Mouse (Mus musculus): ENCODE results near the gene Gm20661. TPM values are rescaled to one million over a fixed set of nuclear protein-coding genes. Genes with fewer than 3 reads are reported as not detected.

Gm20661 gene
- total and polyA plus RNA-seq, 2 experiments from 2014 or later: 0.33 to 0.55 TPM

DNA sequence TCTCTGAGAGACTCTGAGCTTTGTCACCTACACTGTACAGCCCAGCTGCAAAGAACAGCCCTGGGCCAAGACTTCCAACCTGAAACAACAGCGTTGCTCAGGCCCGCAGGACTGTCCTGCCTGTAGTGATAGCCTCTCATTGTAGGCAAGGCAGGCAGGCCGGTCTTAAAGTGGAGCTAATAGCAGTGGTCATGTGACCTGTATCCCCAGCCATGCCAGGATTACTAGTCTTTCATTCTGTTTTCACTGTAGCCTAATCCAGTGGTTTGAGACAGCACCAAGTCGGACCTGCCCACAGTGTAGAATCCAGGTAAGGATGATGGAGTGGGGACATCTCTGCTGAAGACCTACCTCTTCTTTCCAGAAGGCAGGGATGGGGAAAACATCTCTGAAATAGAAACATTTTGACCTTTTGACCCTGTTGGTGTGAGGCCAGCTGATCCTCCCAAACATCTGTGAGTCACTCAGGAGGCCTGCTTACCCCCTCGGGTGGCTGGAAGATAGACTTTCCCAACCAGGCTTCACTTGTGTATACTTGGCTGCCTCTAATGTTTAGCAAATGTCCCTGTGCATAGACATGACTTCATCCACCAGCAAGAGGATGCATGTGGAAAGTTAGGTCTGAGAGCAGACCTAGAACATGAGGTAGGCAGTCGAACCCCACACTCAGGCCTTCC is 27.1 kb upstream of the Gm20661 start:
- H3K36me3 ChIP-seq (ENCODE audit: insufficient read depth, low read length): no peaks in the 10 kb centered on the region; the same call in 1 of the 2 replicates
- H3K27ac ChIP-seq (ENCODE audit: low read depth, low read length): no peak overlapping the region
- no peak for TF ChIP-seq CTCF (IDR thresholded peaks at IDR 0.05)
- no peak overlapping the region for H3K4me2 ChIP-seq (ENCODE audit: low read depth, low read length, poor library complexity, severe bottlenecking)
- H3K4me1 ChIP-seq (ENCODE audit: insufficient read depth, low read length): 0 out of 2 replicates have a peak, but pooled peaks cover 7% of the 10 kb centered on the region
- H3K4me3 ChIP-seq (ENCODE audit: low read depth, low read length): no peak overlapping the region
- ATAC-seq (ENCODE audit: low FRiP score) (no peak), DNase-seq (ENCODE audit: low spot score) (no peak)
- no peak overlapping the region for H3K9ac ChIP-seq (replicated peaks; ENCODE audit: low read length, poor library complexity, severe bottlenecking)
- no peaks in the 10 kb centered on the region for H3K27me3 ChIP-seq (ENCODE audit: insufficient read depth, low read length)
- 82% methylated on average over 6 of the region's 6 CpGs for WGBS
- H3K9me3 ChIP-seq (ENCODE audit: low read length): no peaks in the 10 kb centered on the region

DNA sequence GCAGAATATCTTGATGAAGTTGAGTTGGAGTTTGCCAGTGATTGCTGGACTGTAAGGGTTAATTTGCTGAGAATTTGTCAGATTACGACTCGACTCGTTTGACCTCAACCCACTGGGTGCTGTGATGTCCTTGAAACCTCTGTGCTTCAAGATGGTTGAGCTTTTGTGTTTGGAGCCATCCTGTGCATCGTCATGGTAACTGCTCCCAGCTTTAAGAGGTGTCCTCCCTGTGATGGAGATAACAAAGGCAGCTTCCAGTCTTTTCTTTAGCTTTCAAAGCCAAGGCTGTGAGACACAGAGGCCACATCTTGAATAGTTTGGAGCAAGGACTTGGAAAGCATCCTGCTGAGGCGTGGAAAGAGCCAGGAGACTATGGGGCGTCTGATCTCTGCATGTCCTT is 25.7 kb upstream of the Gm20661 start:
- TF ChIP-seq CTCF (IDR thresholded peaks at IDR 0.05): no peak
- Histone ChIP-seq H3K4me1 (ENCODE audit: insufficient read depth, low read length) (peaks cover 16% of the 10 kb centered on the region), H3K4me2 (ENCODE audit: low read depth, low read length, poor library complexity, severe bottlenecking) (no peak overlapping the region), H3K27me3 (ENCODE audit: insufficient read depth, low read length) (no peaks in the 10 kb centered on the region), H3K4me3 (ENCODE audit: low read depth, low read length) (no peak overlapping the region), H3K9ac (replicated peaks; ENCODE audit: low read length, poor library complexity, severe bottlenecking) (no peak overlapping the region), H3K36me3 (ENCODE audit: insufficient read depth, low read length) (no peaks in the 10 kb centered on the region; the same call in 1 of the 2 replicates), H3K27ac (ENCODE audit: low read depth, low read length) (peak overlapping the region; percentile 38; the same call in 1 of the 2 replicates), H3K9me3 (ENCODE audit: low read length) (no peaks in the 10 kb centered on the region)
- 16% methylated on average over 6 of the region's 6 CpGs for WGBS
- no peak for DNase-seq (ENCODE audit: low spot score)
- no peak for ATAC-seq (ENCODE audit: low FRiP score)

DNA sequence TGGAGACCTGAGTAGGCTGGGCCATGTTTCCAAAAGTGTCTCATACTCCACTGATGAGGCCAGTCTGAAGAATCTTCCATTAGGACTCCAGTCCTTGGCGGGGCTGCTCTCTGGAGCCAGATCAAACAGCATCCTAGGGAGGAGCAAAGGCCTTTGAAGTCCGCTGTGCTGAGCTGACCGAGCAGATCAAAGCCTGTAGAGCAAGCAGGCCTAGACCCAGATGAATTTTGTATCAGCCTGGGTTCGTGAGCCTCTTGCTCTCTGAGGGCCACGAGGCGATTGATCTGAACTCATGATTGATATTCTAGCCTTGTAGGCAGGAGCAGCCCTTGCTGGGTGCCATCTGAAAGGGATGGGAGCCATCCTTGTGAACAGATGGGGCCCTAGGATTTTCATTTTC is 23.0 kb upstream of the Gm20661 start:
- peak overlapping the region; percentile 91 for H3K27ac ChIP-seq (ENCODE audit: low read depth, low read length)

DNA sequence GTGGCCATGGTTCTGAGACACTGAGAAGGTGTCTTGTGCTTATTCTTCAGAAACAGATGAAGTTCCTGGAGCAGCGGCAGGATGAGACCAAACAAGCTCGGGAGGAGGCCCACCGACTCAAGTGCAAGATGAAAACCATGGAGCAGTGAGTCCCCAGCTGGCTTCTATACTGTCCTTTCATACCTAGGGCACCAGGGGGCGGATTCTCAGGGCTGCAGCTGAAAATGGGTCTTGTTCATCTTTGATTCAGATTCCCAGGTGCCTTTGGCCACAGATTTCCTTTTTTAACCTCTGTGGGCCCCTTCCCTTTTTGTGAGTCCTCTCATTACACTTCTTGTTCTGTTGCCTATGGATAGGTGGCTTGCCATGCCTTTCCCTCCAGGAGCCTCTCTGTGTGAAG is 21.9 kb upstream of the Gm20661 start:
- peak; percentile 56 for TF ChIP-seq CTCF (IDR thresholded peaks at IDR 0.05)
- WGBS: 71% methylated on average over 4 of the region's 4 CpGs
- Histone ChIP-seq H3K4me3 (ENCODE audit: low read depth, low read length) (no peak overlapping the region), H3K9me3 (ENCODE audit: low read length) (no peaks in the 10 kb centered on the region), H3K9ac (replicated peaks; ENCODE audit: low read length, poor library complexity, severe bottlenecking) (no peak overlapping the region), H3K4me1 (ENCODE audit: insufficient read depth, low read length) (peaks cover 20% of the 10 kb centered on the region), H3K27ac (ENCODE audit: low read depth, low read length) (peak overlapping the region; percentile 91), H3K36me3 (ENCODE audit: insufficient read depth, low read length) (no peaks in the 10 kb centered on the region; the same call in 1 of the 2 replicates), H3K4me2 (ENCODE audit: low read depth, low read length, poor library complexity, severe bottlenecking) (peak overlapping the region; percentile 38; the same call in 1 of the 2 replicates), H3K27me3 (ENCODE audit: insufficient read depth, low read length) (no peaks in the 10 kb centered on the region)
- ATAC-seq (ENCODE audit: low FRiP score): no peak
- peak; percentile 28 for DNase-seq (ENCODE audit: low spot score)

More for the DNA sequence above, 23.0 kb upstream of the Gm20661 start:
- Histone ChIP-seq H3K4me3 (ENCODE audit: low read depth, low read length) (no peak overlapping the region), H3K36me3 (ENCODE audit: insufficient read depth, low read length) (no peaks in the 10 kb centered on the region; the same call in 1 of the 2 replicates), H3K9me3 (ENCODE audit: low read length) (no peaks in the 10 kb centered on the region), H3K4me2 (ENCODE audit: low read depth, low read length, poor library complexity, severe bottlenecking) (no peak overlapping the region), H3K27me3 (ENCODE audit: insufficient read depth, low read length) (no peaks in the 10 kb centered on the region), H3K9ac (replicated peaks; ENCODE audit: low read length, poor library complexity, severe bottlenecking) (peak overlapping the region; percentile 33; the same call in 1 of the 2 replicates), H3K4me1 (ENCODE audit: insufficient read depth, low read length) (peaks cover 20% of the 10 kb centered on the region)
- ATAC-seq (ENCODE audit: low FRiP score) (no peak; the same call in 1 of the 2 replicates), DNase-seq (ENCODE audit: low spot score) (no peak)
- TF ChIP-seq CTCF (IDR thresholded peaks at IDR 0.05): no peak
- 39% methylated on average over 6 of the region's 6 CpGs for WGBS

DNA sequence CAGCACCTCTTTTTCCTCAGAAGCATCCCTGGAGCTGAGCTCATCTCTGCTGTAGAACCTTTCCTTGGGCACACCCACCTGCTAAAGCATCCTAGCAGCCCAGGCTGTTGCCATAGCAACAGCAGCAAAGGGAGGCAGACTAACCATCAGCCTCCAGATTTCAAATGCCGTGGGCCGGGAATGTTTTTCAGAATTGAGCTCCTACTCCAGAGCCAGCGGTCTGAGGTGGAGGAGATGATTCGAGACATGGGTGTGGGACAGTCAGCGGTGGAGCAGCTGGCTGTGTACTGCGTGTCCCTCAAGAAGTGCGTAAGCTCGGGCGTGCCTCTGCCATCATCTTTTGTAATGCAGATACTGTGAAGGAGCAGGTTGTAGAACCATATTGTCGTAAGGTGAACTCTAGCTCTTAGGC is 21.5 kb upstream of the Gm20661 start:
- no peaks in the 10 kb centered on the region; the same call in 1 of the 2 replicates for H3K36me3 ChIP-seq (ENCODE audit: insufficient read depth, low read length)
- no peak for TF ChIP-seq CTCF (IDR thresholded peaks at IDR 0.05)
- no peaks in the 10 kb centered on the region for H3K9me3 ChIP-seq (ENCODE audit: low read length)
- WGBS: 53% methylated on average over 10 of the region's 10 CpGs
- H3K27me3 ChIP-seq (ENCODE audit: insufficient read depth, low read length): no peaks in the 10 kb centered on the region
- ATAC-seq (ENCODE audit: low FRiP score): peak; percentile 68
- H3K4me2 ChIP-seq (ENCODE audit: low read depth, low read length, poor library complexity, severe bottlenecking): peak overlapping the region; percentile 38
- peak overlapping the region; percentile 91 for H3K27ac ChIP-seq (ENCODE audit: low read depth, low read length)
- H3K4me3 ChIP-seq (ENCODE audit: low read depth, low read length): no peak overlapping the region
- H3K9ac ChIP-seq (replicated peaks; ENCODE audit: low read length, poor library complexity, severe bottlenecking): no peak overlapping the region
- DNase-seq (ENCODE audit: low spot score): peak; percentile 85
- peaks cover 20% of the 10 kb centered on the region for H3K4me1 ChIP-seq (ENCODE audit: insufficient read depth, low read length)

DNA sequence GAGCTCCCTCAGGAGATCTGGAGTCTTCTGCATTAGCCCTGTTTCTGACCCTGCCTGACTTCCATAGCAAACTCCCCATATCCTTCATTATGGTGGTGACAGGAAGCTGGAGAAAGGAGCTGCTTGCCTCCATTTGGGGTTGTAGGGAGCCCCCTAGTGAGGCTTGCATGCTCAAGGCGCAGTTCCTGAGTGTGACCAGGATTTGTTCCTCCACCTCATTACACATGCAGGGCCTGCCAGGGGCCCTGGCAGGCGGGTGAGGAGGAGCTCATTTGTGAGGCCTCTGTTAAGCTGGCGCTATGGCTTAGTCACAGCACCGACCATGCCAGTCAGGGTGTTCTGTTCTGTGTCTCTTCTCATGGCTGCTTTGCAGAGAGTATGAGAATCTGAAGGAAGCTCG is 21.0 kb upstream of the Gm20661 start:
- H3K9ac ChIP-seq (replicated peaks; ENCODE audit: low read length, poor library complexity, severe bottlenecking): peak overlapping the region; percentile 8; the same call in 1 of the 2 replicates
- H3K9me3 ChIP-seq (ENCODE audit: low read length): no peaks in the 10 kb centered on the region
- DNase-seq (ENCODE audit: low spot score): peak; percentile 62
- 34% methylated on average over 5 of the region's 5 CpGs for WGBS
- peak overlapping the region; percentile 91 for H3K27ac ChIP-seq (ENCODE audit: low read depth, low read length)
- H3K4me1 ChIP-seq (ENCODE audit: insufficient read depth, low read length): peaks cover 20% of the 10 kb centered on the region
- H3K36me3 ChIP-seq (ENCODE audit: insufficient read depth, low read length): no peaks in the 10 kb centered on the region; the same call in 1 of the 2 replicates
- H3K4me3 ChIP-seq (ENCODE audit: low read depth, low read length): no peak overlapping the region
- peak; percentile 78 for TF ChIP-seq CTCF (IDR thresholded peaks at IDR 0.05)
- H3K4me2 ChIP-seq (ENCODE audit: low read depth, low read length, poor library complexity, severe bottlenecking): peak overlapping the region; percentile 38
- H3K27me3 ChIP-seq (ENCODE audit: insufficient read depth, low read length): no peaks in the 10 kb centered on the region
- peak; percentile 61; the same call in 1 of the 2 replicates for ATAC-seq (ENCODE audit: low FRiP score)

Measured in midbrain, postnatal 0 days (tissue).